Mouse (Mus musculus): Measurements from ENCODE around the gene Ndufs6.

The Ndufs6 gene

DNA sequence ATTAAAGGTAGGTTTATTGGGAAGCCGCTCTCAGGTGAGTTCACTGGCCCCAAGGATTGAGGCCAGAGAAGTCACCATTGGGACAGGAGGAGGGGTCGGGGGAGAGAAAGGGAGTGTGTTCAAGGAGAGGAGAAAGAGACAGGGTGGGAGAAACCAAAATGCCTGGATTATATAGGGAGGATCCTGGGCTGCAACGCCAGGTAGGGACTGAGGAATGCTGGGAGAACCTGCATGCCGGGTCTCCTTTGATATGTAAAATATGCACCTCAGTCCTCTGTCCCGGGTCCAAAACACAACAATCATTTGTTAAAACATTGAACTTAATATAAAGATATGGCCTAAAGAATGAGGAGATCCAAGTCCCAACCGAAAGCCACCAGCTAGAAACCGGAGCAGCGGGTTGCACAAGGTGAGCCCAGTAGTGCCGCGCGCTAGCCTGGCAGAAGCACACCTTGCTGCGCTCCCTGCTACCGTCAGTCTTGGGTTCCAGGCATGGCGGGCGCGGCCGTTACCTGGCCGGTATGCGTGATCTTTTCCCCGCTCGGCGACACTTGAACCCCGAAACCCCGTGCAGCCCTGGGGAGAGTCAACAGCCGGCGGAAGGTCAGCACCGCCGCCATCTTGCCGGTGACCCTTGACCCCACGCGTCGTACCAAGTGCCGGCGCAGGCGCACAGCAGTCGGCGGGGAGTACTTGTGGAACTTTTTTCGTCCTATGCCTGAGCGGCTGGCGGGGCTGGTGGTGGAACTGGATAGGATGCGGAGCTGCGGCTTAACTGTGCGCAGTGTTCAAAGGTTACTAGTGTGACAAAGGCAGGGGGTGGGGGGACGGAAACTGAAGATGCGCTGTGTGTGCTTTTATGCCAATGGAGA, at the start of gene Ndufs6, which contains the start of gene Mrpl36:
Ndufs6 (minus strand) TSS at position 716 of the 872 bp plus-strand sequence.
Mrpl36 (plus strand) TSS at position 687 of the 872 bp plus-strand sequence.
- peak; percentile 85 for DNase-seq (ENCODE audit: low read depth)

DNA sequence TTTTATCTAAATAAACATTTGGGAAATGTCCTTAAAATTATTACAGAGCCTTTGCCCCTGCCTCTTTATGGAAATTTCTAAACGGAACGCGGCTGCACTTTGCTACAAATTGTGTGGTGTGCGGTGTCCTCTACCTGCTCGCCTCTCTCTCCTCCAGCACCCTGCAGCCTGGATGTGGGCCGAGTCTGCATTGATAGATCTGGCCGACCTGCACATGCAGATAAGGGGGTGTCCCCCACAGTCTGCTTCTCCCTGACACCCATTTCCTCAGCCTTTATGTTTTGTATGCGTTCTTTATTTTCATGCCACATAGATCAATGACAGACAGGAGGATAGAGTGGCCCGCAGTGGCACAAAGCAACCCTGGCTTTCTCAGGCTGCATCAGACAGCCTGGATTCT, 49.3 kb upstream of the Ndufs6 start:
- DNase-seq (ENCODE audit: low read depth) = no peak

- no peak for DNase-seq (ENCODE audit: low read depth)
Observed at GRCm38 (mm10) chr13:73374612-73375011, 46.3 kb upstream of the Ndufs6 start.

DNA sequence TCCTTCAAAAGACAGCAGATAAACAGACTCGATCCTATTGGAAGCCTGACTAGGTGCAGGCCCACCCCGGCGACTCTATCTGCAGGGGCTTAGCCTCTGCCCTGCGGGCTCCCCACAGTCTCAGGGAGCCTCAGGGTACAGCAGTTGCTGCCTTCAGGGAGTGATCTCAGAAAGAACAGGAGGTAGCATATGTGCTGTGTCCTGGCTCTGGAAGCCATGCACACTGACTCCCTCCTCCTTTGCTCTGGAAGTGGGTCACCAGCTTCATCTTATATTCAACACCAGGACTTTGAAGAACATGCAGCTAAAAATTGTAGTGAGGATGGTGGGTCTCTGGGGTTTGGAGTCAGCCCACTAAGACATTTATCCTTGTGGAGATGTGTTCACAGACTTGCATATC, 45.0 kb upstream of the Ndufs6 start:
- no peak for DNase-seq (ENCODE audit: low read depth)

- DNase-seq (ENCODE audit: low read depth) = no peak
Observed at GRCm38 (mm10) chr13:73357106-73357505, 28.8 kb upstream of the Ndufs6 start.

DNA sequence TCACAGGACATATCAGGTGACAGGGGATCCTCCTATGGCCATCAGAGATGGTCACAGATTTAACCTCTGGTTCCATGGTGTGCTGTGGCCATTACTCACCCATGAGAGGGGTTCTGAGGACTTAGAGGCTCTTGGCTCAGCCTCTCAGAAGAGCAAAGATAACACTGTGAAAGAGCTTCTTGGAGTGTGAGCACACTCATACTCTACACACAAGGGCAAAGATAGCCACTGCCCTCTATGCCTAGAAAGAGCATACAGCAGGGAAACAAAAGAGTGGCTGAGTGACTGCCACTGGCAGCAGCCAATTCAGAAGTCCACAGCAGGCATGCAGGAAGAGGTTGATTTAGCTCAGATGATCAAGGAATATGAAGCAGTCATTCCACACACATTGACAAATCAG, 24.1 kb upstream of the Ndufs6 start:
- DNase-seq (ENCODE audit: low read depth) = no peak

DNA sequence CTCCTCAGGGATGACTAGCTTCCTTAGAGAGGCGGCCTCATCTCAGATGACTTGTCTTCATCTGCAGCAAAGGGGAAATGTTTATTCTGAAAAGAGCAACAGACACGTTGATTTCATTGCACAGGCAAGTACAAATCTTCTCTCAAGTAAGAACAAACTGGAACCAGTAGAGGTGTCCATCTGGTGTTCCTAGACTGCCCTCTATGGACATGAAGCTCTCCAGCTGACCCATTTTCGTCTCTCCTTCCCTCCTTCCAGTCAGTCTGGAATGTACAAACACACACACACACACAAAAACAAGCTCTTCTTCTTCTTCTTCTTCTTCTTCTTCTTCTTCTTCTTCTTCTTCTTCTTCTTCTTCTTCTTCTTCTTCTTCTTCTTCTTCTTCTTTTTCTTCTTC, 23.6 kb upstream of the Ndufs6 start:
- no peak for DNase-seq (ENCODE audit: low read depth)

- no peak for DNase-seq (ENCODE audit: low read depth)
Observed at GRCm38 (mm10) chr13:73350741-73351140, 22.4 kb upstream of the Ndufs6 start.

DNA sequence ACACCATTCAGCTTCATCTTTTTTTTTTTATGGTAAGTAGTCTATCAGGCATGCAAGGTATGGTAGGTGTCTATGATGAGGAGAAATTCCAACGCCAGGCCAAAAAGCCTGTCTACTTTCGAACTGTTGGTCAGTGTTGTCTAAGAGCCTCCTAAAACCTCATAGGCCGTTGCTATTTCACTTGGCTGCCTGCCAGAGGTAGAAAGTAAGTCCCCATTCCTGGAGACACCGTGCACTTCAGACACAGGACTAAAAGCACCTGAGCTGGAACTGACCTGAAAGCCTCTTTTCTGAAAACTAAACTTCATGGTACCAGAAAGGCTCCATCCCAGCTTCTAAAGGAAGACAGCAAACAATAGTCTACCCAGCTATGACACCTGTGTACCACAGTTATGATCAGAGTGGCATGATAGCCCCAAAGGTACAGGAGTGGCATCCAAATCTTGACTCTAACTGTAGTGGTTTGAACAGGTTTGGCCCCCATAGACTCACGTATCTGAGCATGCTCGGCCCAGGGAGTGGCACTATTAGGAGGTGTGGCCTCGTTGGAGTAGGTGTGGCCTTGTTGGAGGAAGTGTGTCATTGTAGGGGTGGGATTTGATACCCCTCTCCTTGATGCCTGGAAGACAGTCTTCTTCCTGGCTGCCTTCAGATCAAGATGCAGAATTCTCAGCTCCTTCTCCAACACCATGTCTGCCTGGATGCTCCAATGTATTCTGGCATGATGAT, 19.7 kb upstream of the Ndufs6 start:
- no peak for DNase-seq (ENCODE audit: low read depth)

DNA sequence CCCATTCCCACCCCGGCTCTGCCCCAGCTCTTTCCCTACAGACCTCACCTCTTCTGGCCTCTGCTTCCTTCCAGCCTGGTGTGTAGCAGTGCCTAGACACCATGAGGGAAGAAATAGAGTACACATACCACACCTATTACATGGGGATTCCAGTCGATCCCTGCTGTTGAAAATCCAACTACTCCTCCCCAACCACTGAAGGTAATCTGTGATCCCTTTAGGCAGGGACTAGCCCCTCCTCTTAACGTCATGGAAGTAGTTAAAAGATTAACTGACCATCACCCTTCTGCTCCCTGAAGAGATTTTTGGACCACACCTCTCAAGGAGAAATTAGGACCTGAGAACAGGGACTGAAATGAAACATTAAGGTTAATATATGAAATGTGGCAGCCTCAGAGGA, 18.8 kb upstream of the Ndufs6 start:
- no peak for DNase-seq (ENCODE audit: low read depth)

DNA sequence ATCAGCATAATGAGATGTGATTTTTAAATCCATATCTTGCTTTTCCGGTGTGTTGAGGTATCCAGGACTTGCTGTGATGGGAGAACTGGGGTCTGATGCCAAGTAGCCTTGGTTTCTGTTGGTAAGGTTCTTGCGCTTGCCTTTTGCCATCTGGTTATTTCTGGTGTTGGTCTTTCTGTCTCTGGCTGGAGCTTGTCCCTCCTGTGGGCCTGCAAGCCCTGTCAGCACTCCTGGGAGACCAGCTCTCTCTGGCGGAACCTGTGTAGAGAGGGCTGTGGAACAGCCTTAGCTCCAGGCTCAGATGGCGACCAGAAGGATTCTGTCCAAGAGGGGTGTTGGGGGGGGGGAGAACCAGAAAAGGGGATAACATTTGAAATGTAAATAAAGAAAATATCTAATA, 18.4 kb upstream of the Ndufs6 start:
- no peak for DNase-seq (ENCODE audit: low read depth)

DNA sequence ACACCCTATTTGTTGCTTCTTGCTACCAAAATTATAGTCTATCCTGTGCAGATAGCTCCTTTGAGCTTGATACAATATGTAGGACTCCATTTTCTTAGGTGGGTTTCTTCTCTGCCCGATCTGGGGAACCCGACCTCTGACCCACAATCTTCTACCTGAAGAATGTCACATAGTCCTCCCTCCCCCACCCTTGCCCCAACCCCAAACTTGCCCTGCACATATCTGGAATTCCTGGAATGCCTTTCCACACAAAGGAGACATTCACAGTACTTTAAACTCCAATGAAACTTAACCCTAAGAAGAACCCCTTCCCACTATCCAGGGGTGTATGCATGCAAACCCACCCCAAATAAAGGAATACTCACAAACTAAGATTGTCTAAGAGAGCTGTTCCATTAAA, 17.8 kb upstream of the Ndufs6 start:
- DNase-seq (ENCODE audit: low read depth) = no peak

- DNase-seq (ENCODE audit: low read depth) = peak; percentile 32
Observed at GRCm38 (mm10) chr13:73345102-73345890, 17.0 kb upstream of the Ndufs6 start.

GRCm38 (mm10) chr13:73336753-73337152, 8.4 kb upstream of the Ndufs6 start:
- DNase-seq (ENCODE audit: low read depth) = no peak

GRCm38 (mm10) chr13:73331736-73332135, 3.4 kb upstream of the Ndufs6 start:
- DNase-seq (ENCODE audit: low read depth) = no peak

- DNase-seq (ENCODE audit: low read depth) = peak; percentile 88
Observed at GRCm38 (mm10) chr13:73330844-73331501, 2.6 kb upstream of the Ndufs6 start.

GRCm38 (mm10) chr13:73323406-73323805, 4.9 kb downstream of the Ndufs6 start:
- DNase-seq (ENCODE audit: low read depth) = no peak

DNA sequence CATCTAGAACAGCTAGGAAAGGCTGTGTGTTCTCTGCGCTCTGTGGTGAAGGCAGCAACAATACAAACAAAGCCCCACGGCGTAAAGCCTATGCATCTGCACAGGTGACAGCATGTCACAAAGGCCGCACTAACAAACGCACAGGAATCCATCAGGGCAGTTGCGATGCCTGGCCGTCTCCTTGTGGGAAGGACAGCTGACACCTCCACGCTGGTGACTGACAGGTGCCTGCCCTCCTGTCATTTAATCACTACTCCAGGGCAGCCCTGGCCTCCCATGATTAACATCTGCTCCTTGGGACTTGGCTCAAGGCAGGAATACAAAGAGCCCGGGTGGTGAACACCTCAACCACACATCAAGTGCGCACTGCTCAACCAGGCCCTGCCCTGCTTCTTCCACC, 5.7 kb downstream of the Ndufs6 start:
- no peak for DNase-seq (ENCODE audit: low read depth)

DNA sequence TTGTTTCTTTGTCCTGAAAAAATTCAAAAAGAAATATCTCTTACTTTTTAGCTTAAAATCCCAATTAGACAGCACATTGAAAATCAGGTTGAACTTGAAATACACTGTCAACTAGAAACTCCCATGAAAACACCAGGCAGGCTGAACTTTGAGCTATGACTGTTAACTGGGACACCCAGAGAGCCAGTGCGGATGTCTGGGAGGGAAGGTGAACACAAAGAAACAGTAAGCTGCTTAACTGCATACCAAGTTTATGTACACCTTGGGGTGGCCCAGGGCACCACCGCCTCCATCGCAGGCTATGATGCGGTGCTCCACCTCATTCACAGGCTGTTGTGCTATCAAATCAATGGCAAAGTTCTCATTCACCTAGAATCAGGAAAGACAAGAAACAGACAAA, 8.3 kb downstream of the Ndufs6 start:
- DNase-seq (ENCODE audit: low read depth) = no peak

DNA sequence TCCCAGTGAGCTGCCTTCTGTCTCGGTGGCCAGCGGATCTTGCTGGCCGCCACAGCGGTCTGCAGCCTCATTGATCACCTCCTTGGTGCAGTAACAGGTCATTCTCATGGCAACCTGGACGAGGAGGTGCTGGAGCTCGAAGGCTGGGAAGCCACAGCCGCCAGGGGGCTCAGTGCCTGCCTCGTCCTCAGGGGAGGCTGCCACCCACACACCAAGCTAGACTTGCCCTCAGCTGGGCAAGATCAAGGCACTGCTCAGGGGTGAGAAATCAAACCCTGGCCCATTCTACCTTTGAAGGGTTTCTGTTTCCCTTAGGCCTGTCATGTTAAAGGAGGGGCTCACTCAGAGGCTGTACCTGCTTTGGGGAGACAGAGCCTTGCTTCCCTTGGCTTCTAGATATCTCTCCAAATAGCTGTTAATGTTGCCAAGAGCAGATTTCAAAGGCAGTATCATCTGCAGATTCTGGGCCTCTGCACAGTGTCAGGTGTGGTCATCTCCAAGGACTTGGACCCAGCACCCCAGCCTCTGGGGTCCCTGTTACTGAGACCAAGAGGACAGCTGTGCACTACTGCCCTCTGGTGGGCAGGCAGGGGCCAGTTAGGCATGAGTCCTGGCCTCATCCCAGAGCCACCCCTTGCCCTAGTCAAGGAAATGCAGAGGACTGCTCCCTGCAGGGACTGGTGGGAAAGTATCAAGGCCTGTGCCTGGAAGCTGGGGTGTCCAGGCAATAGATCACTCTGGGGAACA, 18.0 kb downstream of the Ndufs6 start:
- no peak for DNase-seq (ENCODE audit: low read depth)

DNA sequence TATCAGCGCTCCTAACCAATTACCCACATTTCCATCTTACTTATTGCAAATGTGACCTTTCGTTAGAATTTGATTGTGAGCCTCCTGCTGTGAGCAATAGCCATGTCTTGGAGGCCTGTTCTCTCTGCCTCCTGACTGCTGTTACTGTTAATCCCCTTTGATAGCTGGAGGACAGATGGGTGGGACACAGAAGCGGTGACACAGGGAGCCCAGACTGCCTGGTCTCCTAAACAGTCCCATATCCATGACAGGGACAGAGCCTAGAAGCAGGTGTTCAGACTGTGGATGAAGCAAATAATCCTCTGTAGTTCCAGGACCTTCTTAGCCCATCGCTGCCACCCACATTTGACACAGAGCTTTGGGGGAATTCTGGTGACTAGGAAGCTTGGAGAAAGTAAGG, 21.9 kb downstream of the Ndufs6 start:
- DNase-seq (ENCODE audit: low read depth) = no peak

All from c-Kit-positive CD71-positive TER-119-negative erythroid progenitor cells, embryonic 14.5 days (primary cell).